Mouse (Mus musculus): ENCODE results near the gene Gm21488. TPM values are rescaled to one million over a fixed set of nuclear protein-coding genes. Genes with fewer than 3 reads are reported as not detected.
"Not testable (repeated sequence)": the region's sequence is repeated elsewhere in the genome, so short reads cannot be mapped to it uniquely, and the experiment has no call there.

Gm21488 gene
- not detected in 2 replicates for polyA plus RNA-seq (2014; fragmentation: Nextera tagmentation; extraction: Ambion mirVana)

GRCm38 (mm10) chrY:27521820-27522219 lies at the start of gene Gm21488:
Gene Gm21488, minus strand, starts transcription at chrY:27521920.
- not testable (repeated sequence) for H3K4me3 ChIP-seq (ENCODE audit: low read depth, low read length); H3K9ac ChIP-seq (replicated peaks; ENCODE audit: low read depth, low read length); H3K4me2 ChIP-seq (ENCODE audit: low read depth, low read length); H3K4me1 ChIP-seq (ENCODE audit: control insufficient read depth, insufficient read depth, low read length); H3K9me3 ChIP-seq (ENCODE audit: control insufficient read depth, low read length); H3K27ac ChIP-seq (ENCODE audit: low read depth, low read length); H3K36me3 ChIP-seq (ENCODE audit: control insufficient read depth, insufficient read depth, low read length); H3K27me3 ChIP-seq (ENCODE audit: control insufficient read depth, insufficient read depth, low read length); ATAC-seq (ENCODE audit: low read depth)
- WGBS = no CpG with 5 or more reads among the region's 5 CpGs
